Comparison of ENCODE assay signal across 7 mouse cellular contexts in genomic region chr1:156916361-156916760, GRCm38 (mm10).
"Had no signal": no experiment of that assay in that cellular context is flagged by ENCODE, and none has a peak within 500 bp of the region (broad histone marks: within the 10 kb centered on the region; RNA-seq: fewer than 3 reads in every experiment).

No protein-coding gene starts in this region.

- DNase-seq: layer of hippocampus, adult 9-11 months; layer of hippocampus, postnatal 36 days; lung, adult 18-20 months; right cerebral cortex, adult 18-20 months; right cerebral cortex, postnatal 25 days; thymus, adult 18-20 months; thymus, postnatal 14 days had no signal
